Mouse (Mus musculus) monocyte, adult 5-6 weeks (primary cell): Measurements from ENCODE around the gene Cd209g. TPM values are rescaled to one million over a fixed set of nuclear protein-coding genes. Genes with fewer than 3 reads are reported as not detected.
A peak's percentile ranks its signal among the peaks of the same experiment; 100 is the strongest.
"Not testable (repeated sequence)": the region's sequence is repeated elsewhere in the genome, so short reads cannot be mapped to it uniquely, and the experiment has no call there.

ENCODE experiments used
- ATAC-seq: fragments of 153-309, 156-312 bp; replicated peaks from 2 replicates; pipeline ENCODE4 v1.8.0; 2017; ENCODE audit warnings: mild to moderate bottlenecking; ENCODE audit not compliant: low TSS enrichment, insufficient number of reproducible peaks, severe bottlenecking, poor library complexity, low FRiP score
- total RNA-seq: library from RNA; stranded (forward); fragments of 200-1000, 200-491, 200-594 nt; gene quantifications from 3 replicates; pipeline ENCODE4 v1.2.3, GENCODE M21; 2017

Gene Cd209g
- total RNA-seq = not detected in 3 replicates

- no peak for ATAC-seq
Observed at GRCm38 (mm10) chr8:4133798-4134197, at the start of gene Cd209g. Gene Cd209g, plus strand, starts transcription at chr8:4134098.

GRCm38 (mm10) chr8:4087180-4087722, 46.6 kb upstream of the Cd209g start:
- ATAC-seq = peak; percentile 73; the same call in 1 of the 2 replicates

- not testable (repeated sequence) for ATAC-seq
Observed at GRCm38 (mm10) chr8:4088514-4088913, 45.4 kb upstream of the Cd209g start.

- ATAC-seq = not testable (repeated sequence)
Observed at GRCm38 (mm10) chr8:4105735-4106134, 28.2 kb upstream of the Cd209g start, which contains the start of gene Cd209f. Gene Cd209f, minus strand, starts transcription at chr8:4105835.

- peak; percentile 75 for ATAC-seq
Observed at GRCm38 (mm10) chr8:4139660-4140646, 6.1 kb downstream of the Cd209g start.

GRCm38 (mm10) chr8:4141721-4142120, 7.8 kb downstream of the Cd209g start:
- ATAC-seq = no peak

- ATAC-seq = no peak
Observed at GRCm38 (mm10) chr8:4147272-4147671, 13.4 kb downstream of the Cd209g start.

- ATAC-seq = no peak
Observed at GRCm38 (mm10) chr8:4154878-4155277, 21.0 kb downstream of the Cd209g start.

- no peak for ATAC-seq
Observed at GRCm38 (mm10) chr8:4162786-4163185, 28.9 kb downstream of the Cd209g start.

- no peak for ATAC-seq
Observed at GRCm38 (mm10) chr8:4165176-4165851, 31.4 kb downstream of the Cd209g start.

- peak; percentile 92 for ATAC-seq
Observed at GRCm38 (mm10) chr8:4165852-4166751, 32.2 kb downstream of the Cd209g start, which contains the start of gene Evi5l. Gene Evi5l, plus strand, starts transcription at chr8:4166567.

GRCm38 (mm10) chr8:4166881-4167525, 33.1 kb downstream of the Cd209g start:
- no peak for ATAC-seq

- ATAC-seq = no peak
Observed at GRCm38 (mm10) chr8:4167918-4168317, 34.0 kb downstream of the Cd209g start.

- no peak for ATAC-seq
Observed at GRCm38 (mm10) chr8:4172486-4172885, 38.6 kb downstream of the Cd209g start.

- no peak for ATAC-seq
Observed at GRCm38 (mm10) chr8:4174018-4174417, 40.1 kb downstream of the Cd209g start.

GRCm38 (mm10) chr8:4183409-4183808, 49.5 kb downstream of the Cd209g start:
- ATAC-seq = no peak

GRCm38 (mm10) chr8:4186151-4186550, 52.3 kb downstream of the Cd209g start:
- no peak for ATAC-seq
